ENCODE assay signal across 22 mouse cellular contexts in the genomic region with DNA sequence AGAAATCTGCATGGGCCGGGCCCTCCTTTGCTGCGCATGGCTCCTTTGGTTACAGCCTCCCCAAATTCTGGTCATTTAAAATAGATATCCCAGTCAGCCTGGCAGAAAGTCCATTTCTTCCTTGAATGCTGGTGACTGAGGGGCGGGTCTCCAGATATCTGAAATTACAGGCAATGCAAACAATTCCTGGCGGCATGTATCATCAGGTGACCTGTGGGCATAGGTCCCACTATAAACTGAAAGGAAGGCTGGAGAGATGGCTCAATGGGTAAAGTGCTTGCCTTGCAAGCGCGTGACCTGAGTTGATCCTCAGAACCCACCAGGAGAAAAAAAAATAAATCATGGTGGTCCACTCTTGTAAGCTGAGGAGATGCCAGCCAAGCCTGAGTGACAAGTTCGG.
DNase-seq lines count a peak whose midpoint lies in the region; ATAC-seq and TF ChIP-seq lines count a peak whose summit lies in the region.
"Had no signal": no experiment of that assay in that cellular context is flagged by ENCODE, and none has a peak within 500 bp of the region (broad histone marks: within the 10 kb centered on the region; RNA-seq: fewer than 3 reads in every experiment).

No protein-coding gene starts in this region.

- 0 out of 2 replicates have a peak, but pooled peaks have one; percentile 19 for ATAC-seq in intestine, embryonic 14.5 days (replicated peaks; ENCODE audit: low FRiP score, low TSS enrichment, low read depth)
- ATAC-seq in intestine, embryonic 16.5 days = peak; percentile 63
- ATAC-seq in cerebellum, adult (ENCODE audit: insufficient number of reproducible peaks, low FRiP score, low TSS enrichment) = no peak
- ATAC-seq: CD4-positive, CD25-positive, alpha-beta regulatory T cell, adult 4 months; forebrain, embryonic 14.5 days; forebrain, postnatal 0 days had no signal

- no peaks in the 10 kb centered on the region for H3K4me1 ChIP-seq in intestine, embryonic 14.5 days (replicated peaks; ENCODE audit: control insufficient read depth, insufficient read depth, low read length)
- H3K4me1 ChIP-seq in intestine, embryonic 16.5 days (ENCODE audit: control insufficient read depth, insufficient read depth, low read length) = peaks cover 11% of the 10 kb centered on the region; the same call in 1 of the 2 replicates
- H3K4me1 ChIP-seq in small intestine, adult 2 months (ENCODE audit: control insufficient read depth, insufficient read depth, insufficient read length, low read length) = peaks cover 43% of the 10 kb centered on the region
- H3K4me1 ChIP-seq: embryonic facial prominence, embryonic 15.5 days; hindbrain, embryonic 12.5 days; hindbrain, embryonic 15.5 days had no signal

- no peak for TF ChIP-seq POLR2A in small intestine, adult 2 months (IDR thresholded peaks at IDR 0.05; ENCODE audit: low read depth, low read length)

- H3K4me3 ChIP-seq in intestine, embryonic 14.5 days (ENCODE audit: low read depth, low read length) = no peak overlapping the region
- H3K4me3 ChIP-seq in intestine, embryonic 16.5 days (ENCODE audit: low read length) = no peak overlapping the region
- H3K4me3 ChIP-seq in small intestine, adult 2 months (ENCODE audit: low read depth, low read length) = no peak overlapping the region
- H3K4me3 ChIP-seq: embryonic facial prominence, embryonic 12.5 days; embryonic facial prominence, embryonic 15.5 days; gastrocnemius, adult 2 months; hindbrain, embryonic 12.5 days; hindbrain, embryonic 15.5 days had no signal

- no peaks in the 10 kb centered on the region for H3K9me3 ChIP-seq in intestine, embryonic 14.5 days (ENCODE audit: control insufficient read depth, low read length)
- no peaks in the 10 kb centered on the region for H3K9me3 ChIP-seq in intestine, embryonic 16.5 days (ENCODE audit: control insufficient read depth, low read length)
- H3K9me3 ChIP-seq: embryonic facial prominence, embryonic 12.5 days; embryonic facial prominence, embryonic 15.5 days; hindbrain, embryonic 12.5 days; hindbrain, embryonic 15.5 days had no signal

- no peaks in the 10 kb centered on the region for H3K27me3 ChIP-seq in intestine, embryonic 14.5 days (replicated peaks; ENCODE audit: control insufficient read depth, insufficient read depth, low read length)
- H3K27me3 ChIP-seq in intestine, embryonic 16.5 days (replicated peaks; ENCODE audit: control insufficient read depth, insufficient read depth, low read length) = no peaks in the 10 kb centered on the region
- no peaks in the 10 kb centered on the region for H3K27me3 ChIP-seq in small intestine, adult 2 months (ENCODE audit: control insufficient read depth, insufficient read depth, low read length)
- H3K27me3 ChIP-seq: embryonic facial prominence, embryonic 15.5 days; hindbrain, embryonic 12.5 days; hindbrain, embryonic 15.5 days had no signal

- H3K9ac ChIP-seq in intestine, embryonic 14.5 days (ENCODE audit: low read length) = no peak overlapping the region
- no peak overlapping the region for H3K9ac ChIP-seq in intestine, embryonic 16.5 days (ENCODE audit: low read depth, low read length)
- H3K9ac ChIP-seq: embryonic facial prominence, embryonic 12.5 days; embryonic facial prominence, embryonic 15.5 days; forebrain, postnatal 0 days; hindbrain, embryonic 12.5 days; hindbrain, embryonic 15.5 days had no signal

- WGBS in intestine, embryonic 14.5 days = 77% methylated on average over 7 of the region's 7 CpGs
- WGBS in intestine, embryonic 16.5 days = 69% methylated on average over 7 of the region's 7 CpGs
- WGBS in small intestine, adult 2 months = 25% methylated on average over 7 of the region's 7 CpGs

- H3K27ac ChIP-seq in intestine, embryonic 14.5 days (ENCODE audit: low read depth) = no peak overlapping the region
- H3K27ac ChIP-seq in intestine, embryonic 16.5 days (ENCODE audit: low read length) = no peak overlapping the region
- peak overlapping the region; percentile 85 for H3K27ac ChIP-seq in small intestine, adult 2 months (ENCODE audit: insufficient read depth, low read depth, low read length)
- H3K27ac ChIP-seq: embryonic facial prominence, embryonic 12.5 days; embryonic facial prominence, embryonic 15.5 days; gastrocnemius, adult 2 months; hindbrain, embryonic 12.5 days; hindbrain, embryonic 15.5 days had no signal

- H3K4me2 ChIP-seq in intestine, embryonic 14.5 days (ENCODE audit: low read length) = no peak overlapping the region
- no peak overlapping the region for H3K4me2 ChIP-seq in intestine, embryonic 16.5 days (ENCODE audit: low read depth, low read length)
- H3K4me2 ChIP-seq: embryonic facial prominence, embryonic 12.5 days; embryonic facial prominence, embryonic 15.5 days; heart, embryonic 11.5 days; hindbrain, embryonic 12.5 days; hindbrain, embryonic 15.5 days had no signal

- TF ChIP-seq CTCF in small intestine, adult 2 months (IDR thresholded peaks at IDR 0.05; ENCODE audit: extremely low read depth, insufficient read length, insufficient replicate concordance, low read depth, low read length) = no peak

- DNase-seq in intestine, embryonic 14.5 days (ENCODE audit: low spot score) = no peak
- DNase-seq in spleen, postnatal 14 days (ENCODE audit: low spot score in 2 of 2) = no peak
- no peak for DNase-seq in embryo, embryonic 10.5 days (ENCODE audit: low spot score)
- DNase-seq: adrenal gland, adult 8-10 months; adrenal gland, postnatal 36 days; cerebellum, adult 11-12 months; cerebellum, adult 8-10 months; cerebellum, postnatal 10 days; forebrain, postnatal 0 days; gastrocnemius, adult 2 months; gastrocnemius, postnatal 14 days; heart, adult 11 months had no signal

- no peaks in the 10 kb centered on the region for H3K36me3 ChIP-seq in intestine, embryonic 14.5 days (ENCODE audit: control insufficient read depth, insufficient read depth, low read length)
- no peaks in the 10 kb centered on the region for H3K36me3 ChIP-seq in intestine, embryonic 16.5 days (ENCODE audit: control insufficient read depth, insufficient read depth, low read length)
- H3K36me3 ChIP-seq in small intestine, adult 2 months (ENCODE audit: control insufficient read depth, insufficient read depth, low read length) = no peaks in the 10 kb centered on the region
- H3K36me3 ChIP-seq: embryonic facial prominence, embryonic 12.5 days; embryonic facial prominence, embryonic 15.5 days; hindbrain, embryonic 12.5 days; hindbrain, embryonic 15.5 days had no signal
